8 mouse cellular contexts compared by ENCODE assay signal in genomic region chr1:119912953-119913814, GRCm38 (mm10). TPM values are rescaled to one million over a fixed set of nuclear protein-coding genes. Genes with fewer than 3 reads are reported as not detected.
A peak's percentile ranks its signal among the peaks of the same experiment; 100 is the strongest.
DNase-seq lines count a peak whose midpoint lies in the region; ATAC-seq and TF ChIP-seq lines count a peak whose summit lies in the region.

TSS of gene Tmem177 (minus strand) at chr1:119913208.

- no peak for TF ChIP-seq CTCF in kidney, postnatal 0 days (IDR thresholded peaks at IDR 0.05; ENCODE audit: low read depth)

- no peaks in the 10 kb centered on the region for H3K9me3 ChIP-seq in erythroblast, embryonic 14.5 days (ENCODE audit: control insufficient read depth, low read length)
- no peaks in the 10 kb centered on the region for H3K9me3 ChIP-seq in heart, embryonic 12.5 days (replicated peaks)
- H3K9me3 ChIP-seq in kidney, postnatal 0 days (replicated peaks; ENCODE audit: low read length), result no peaks in the 10 kb centered on the region
- no peaks in the 10 kb centered on the region for H3K9me3 ChIP-seq in liver, embryonic 11.5 days (ENCODE audit: control insufficient read depth, low read length)
- H3K9me3 ChIP-seq in stomach, embryonic 14.5 days (ENCODE audit: control insufficient read depth, low read depth, low read length), result no peaks in the 10 kb centered on the region

- DNase-seq in B cell, adult 2 months, result peak; percentile 99
- peak; percentile 95 for DNase-seq in brain, adult 2 months (ENCODE audit: low read depth, low spot score)
- DNase-seq in kidney, postnatal 0 days (ENCODE audit: low spot score), result peak; percentile 93
- DNase-seq in liver, embryonic 11.5 days (ENCODE audit: low spot score), result peak; percentile 96
- DNase-seq in naive thymus-derived CD4-positive, alpha-beta T cell, adult 2 months (ENCODE audit: low read depth), result peak; percentile 96

- peak within 1 kb of the TSS; percentile 66 for H3K9ac ChIP-seq in heart, embryonic 12.5 days
- peak within 1 kb of the TSS; percentile 49 for H3K9ac ChIP-seq in kidney, postnatal 0 days (ENCODE audit: low read depth, low read length)
- peak within 1 kb of the TSS; percentile 77 for H3K9ac ChIP-seq in liver, embryonic 11.5 days (ENCODE audit: low read depth, low read length)
- H3K9ac ChIP-seq in stomach, embryonic 14.5 days (replicated peaks; ENCODE audit: low read depth, low read length), result peak within 1 kb of the TSS; percentile 29; the same call in 1 of the 2 replicates

- peaks cover 31% of the 10 kb centered on the region for H3K4me1 ChIP-seq in erythroblast, embryonic 14.5 days (ENCODE audit: control insufficient read depth)
- peaks cover 8% of the 10 kb centered on the region; the same call in 1 of the 2 replicates for H3K4me1 ChIP-seq in heart, embryonic 12.5 days (replicated peaks)
- no peaks in the 10 kb centered on the region for H3K4me1 ChIP-seq in kidney, postnatal 0 days (replicated peaks; ENCODE audit: insufficient read depth, low read length)
- H3K4me1 ChIP-seq in liver, embryonic 11.5 days (replicated peaks; ENCODE audit: control insufficient read depth, insufficient read depth, low read length), result no peaks in the 10 kb centered on the region; the same call in 1 of the 2 replicates
- H3K4me1 ChIP-seq in stomach, embryonic 14.5 days (ENCODE audit: control insufficient read depth, insufficient read depth, low read length), result peaks cover 4% of the 10 kb centered on the region; the same call in 1 of the 2 replicates

- H3K4me2 ChIP-seq in heart, embryonic 12.5 days, result peak within 1 kb of the TSS; percentile 66
- H3K4me2 ChIP-seq in kidney, postnatal 0 days (ENCODE audit: low read length), result peak within 1 kb of the TSS; percentile 69
- peak within 1 kb of the TSS; percentile 78 for H3K4me2 ChIP-seq in liver, embryonic 11.5 days
- peak within 1 kb of the TSS; percentile 59 for H3K4me2 ChIP-seq in stomach, embryonic 14.5 days (replicated peaks; ENCODE audit: low read depth, low read length)

- H3K36me3 ChIP-seq in erythroblast, embryonic 14.5 days (ENCODE audit: control insufficient read depth), result peaks cover 28% of the 10 kb centered on the region
- peaks cover 18% of the 10 kb centered on the region for H3K36me3 ChIP-seq in heart, embryonic 12.5 days
- H3K36me3 ChIP-seq in kidney, postnatal 0 days (ENCODE audit: insufficient read depth, low read length), result no peaks in the 10 kb centered on the region
- H3K36me3 ChIP-seq in liver, embryonic 11.5 days (ENCODE audit: control insufficient read depth, insufficient read depth, low read length), result peaks cover 5% of the 10 kb centered on the region; the same call in 1 of the 2 replicates
- no peaks in the 10 kb centered on the region for H3K36me3 ChIP-seq in stomach, embryonic 14.5 days (ENCODE audit: control insufficient read depth, insufficient read depth, low read length)

- H3K27ac ChIP-seq in heart, embryonic 12.5 days (ENCODE audit: poor library complexity, severe bottlenecking), result peak within 1 kb of the TSS; percentile 69
- H3K27ac ChIP-seq in kidney, postnatal 0 days, result peak within 1 kb of the TSS; percentile 21; the same call in 1 of the 2 replicates
- peak within 1 kb of the TSS; percentile 48; the same call in 1 of the 2 replicates for H3K27ac ChIP-seq in liver, embryonic 11.5 days (ENCODE audit: low read depth, low read length)
- no peak within 1 kb of the TSS for H3K27ac ChIP-seq in stomach, embryonic 14.5 days (ENCODE audit: low read length)

- WGBS in heart, embryonic 12.5 days, result 11% methylated on average over 42 of the region's 42 CpGs
- 10% methylated on average over 42 of the region's 42 CpGs for WGBS in kidney, postnatal 0 days
- WGBS in liver, embryonic 11.5 days, result 11% methylated on average over 42 of the region's 42 CpGs
- WGBS in stomach, embryonic 14.5 days, result 11% methylated on average over 42 of the region's 42 CpGs

- peak within 1 kb of the TSS; percentile 80 for H3K4me3 ChIP-seq in erythroblast, embryonic 14.5 days (replicated peaks)
- peak within 1 kb of the TSS; percentile 58 for H3K4me3 ChIP-seq in heart, embryonic 12.5 days
- peak within 1 kb of the TSS; percentile 49 for H3K4me3 ChIP-seq in kidney, postnatal 0 days (replicated peaks; ENCODE audit: low read depth, low read length)
- peak within 1 kb of the TSS; percentile 62 for H3K4me3 ChIP-seq in liver, embryonic 11.5 days (ENCODE audit: low read depth, low read length)
- peak within 1 kb of the TSS; percentile 41 for H3K4me3 ChIP-seq in stomach, embryonic 14.5 days (ENCODE audit: low read depth, low read length)

- ATAC-seq in heart, embryonic 12.5 days (ENCODE audit: insufficient number of reproducible peaks, low FRiP score), result peak; percentile 97
- ATAC-seq in kidney, postnatal 0 days (replicated peaks; ENCODE audit: low FRiP score, low read depth), result peak; percentile 92
- peak; percentile 97 for ATAC-seq in liver, embryonic 11.5 days (replicated peaks; ENCODE audit: low FRiP score)
- ATAC-seq in stomach, embryonic 14.5 days (ENCODE audit: insufficient number of reproducible peaks, insufficient read depth, low FRiP score, low read depth), result peak; percentile 96

- H3K27me3 ChIP-seq in erythroblast, embryonic 14.5 days (ENCODE audit: control insufficient read depth), result no peaks in the 10 kb centered on the region
- no peaks in the 10 kb centered on the region for H3K27me3 ChIP-seq in heart, embryonic 12.5 days (replicated peaks)
- H3K27me3 ChIP-seq in kidney, postnatal 0 days (ENCODE audit: insufficient read depth, low read length), result no peaks in the 10 kb centered on the region
- no peaks in the 10 kb centered on the region for H3K27me3 ChIP-seq in liver, embryonic 11.5 days (replicated peaks; ENCODE audit: control insufficient read depth, insufficient read depth, low read length)
- H3K27me3 ChIP-seq in stomach, embryonic 14.5 days (ENCODE audit: control insufficient read depth, insufficient read depth, low read length), result no peaks in the 10 kb centered on the region

RNA-seq across cellular contexts. Expression of gene Tmem177, which starts in this region (rescaled TPM):
- 0.03 and 0.11 TPM in 2 replicates for polyA plus RNA-seq in erythroblast, embryonic 14.5 days (2012)
- polyA plus RNA-seq in heart, embryonic 12.5 days (2016; fragmentation: Nextera tagmentation; extraction: Ambion mirVana), result 6.1 and 6.4 TPM in 2 replicates
- 6.3 and 6.6 TPM in 2 replicates for polyA plus RNA-seq in kidney, postnatal 0 days (2015; fragmentation: Nextera tagmentation; extraction: Ambion mirVana)
- polyA plus RNA-seq in liver, embryonic 11.5 days (2014; fragmentation: Nextera tagmentation; extraction: Ambion mirVana), result 7.8 and 8.4 TPM in 2 replicates
- polyA plus RNA-seq in stomach, embryonic 14.5 days (2014; fragmentation: Nextera tagmentation; extraction: Ambion mirVana), result 6.2 and 7.0 TPM in 2 replicates
